Mouse (Mus musculus): ENCODE results near the gene Mmp24. TPM values are rescaled to one million over a fixed set of nuclear protein-coding genes. Genes with fewer than 3 reads are reported as not detected.
A peak's percentile ranks its signal among the peaks of the same experiment; 100 is the strongest.
"Not testable (repeated sequence)": the region's sequence is repeated elsewhere in the genome, so short reads cannot be mapped to it uniquely, and the experiment has no call there.

The Mmp24 gene
- polyA plus RNA-seq (2016; fragmentation: Nextera tagmentation; extraction: Ambion mirVana): 0.06 TPM in 1 of 2 replicates, not detected in the other

GRCm38 (mm10) chr2:155774927-155775684, at the start of gene Mmp24:
TSS of gene Mmp24 (plus strand) at chr2:155775342.
- no peak for DNase-seq (ENCODE audit: low spot score)
- 26% methylated on average over 100 of the region's 100 CpGs for WGBS
- Histone ChIP-seq H3K27me3 (ENCODE audit: insufficient read depth, poor library complexity, severe bottlenecking) (peaks cover 63% of the 10 kb centered on the region), H3K27ac (no peak within 1 kb of the TSS), H3K36me3 (no peaks in the 10 kb centered on the region), H3K9me3 (no peaks in the 10 kb centered on the region), H3K4me3 (peak within 1 kb of the TSS; percentile 72), H3K4me1 (peaks cover 9% of the 10 kb centered on the region; the same call in 1 of the 2 replicates)

- Histone ChIP-seq H3K36me3 (peaks cover 7% of the 10 kb centered on the region), H3K4me3 (no peak overlapping the region), H3K27me3 (ENCODE audit: insufficient read depth, poor library complexity, severe bottlenecking) (no peaks in the 10 kb centered on the region), H3K27ac (no peak overlapping the region), H3K9me3 (no peaks in the 10 kb centered on the region), H3K4me1 (peaks cover 9% of the 10 kb centered on the region)
- 87% methylated on average over 7 of the region's 7 CpGs for WGBS
- no peak for DNase-seq (ENCODE audit: low spot score)
Measured at GRCm38 (mm10) chr2:155726302-155726701, 48.8 kb upstream of the Mmp24 start.

GRCm38 (mm10) chr2:155727764-155728395, 47.3 kb upstream of the Mmp24 start:
- no peaks in the 10 kb centered on the region for H3K36me3 ChIP-seq
- DNase-seq (ENCODE audit: low spot score): no peak
- no peak overlapping the region for H3K27ac ChIP-seq
- H3K27me3 ChIP-seq (ENCODE audit: insufficient read depth, poor library complexity, severe bottlenecking): no peaks in the 10 kb centered on the region
- peaks cover 9% of the 10 kb centered on the region for H3K4me1 ChIP-seq
- no peaks in the 10 kb centered on the region for H3K9me3 ChIP-seq
- peak overlapping the region; percentile 90; the same call in 1 of the 2 replicates for H3K4me3 ChIP-seq
- WGBS: 80% methylated on average over 7 of the region's 7 CpGs

GRCm38 (mm10) chr2:155728742-155729141, 46.4 kb upstream of the Mmp24 start:
- no peaks in the 10 kb centered on the region for H3K36me3 ChIP-seq
- H3K9me3 ChIP-seq: no peaks in the 10 kb centered on the region
- H3K27me3 ChIP-seq (ENCODE audit: insufficient read depth, poor library complexity, severe bottlenecking): no peaks in the 10 kb centered on the region
- 6% methylated on average over 15 of the region's 15 CpGs for WGBS
- peaks cover 9% of the 10 kb centered on the region for H3K4me1 ChIP-seq
- DNase-seq (ENCODE audit: low spot score): no peak
- H3K4me3 ChIP-seq: peak overlapping the region; percentile 90
- H3K27ac ChIP-seq: peak overlapping the region; percentile 83

- no peaks in the 10 kb centered on the region for H3K36me3 ChIP-seq
- no peaks in the 10 kb centered on the region for H3K9me3 ChIP-seq
- peaks cover 9% of the 10 kb centered on the region for H3K4me1 ChIP-seq
- peak; percentile 97 for DNase-seq (ENCODE audit: low spot score)
- H3K4me3 ChIP-seq: peak within 1 kb of the TSS; percentile 90
- no peaks in the 10 kb centered on the region for H3K27me3 ChIP-seq (ENCODE audit: insufficient read depth, poor library complexity, severe bottlenecking)
- peak within 1 kb of the TSS; percentile 83 for H3K27ac ChIP-seq
- WGBS: under 1% methylated on average over 33 of the region's 33 CpGs
Measured at GRCm38 (mm10) chr2:155729158-155729645, 45.9 kb upstream of the Mmp24 start, which contains the start of gene Edem2. TSS of gene Edem2 (minus strand) at chr2:155729475.

GRCm38 (mm10) chr2:155735080-155735479, 40.1 kb upstream of the Mmp24 start:
- Histone ChIP-seq H3K9me3 (no peaks in the 10 kb centered on the region), H3K36me3 (no peaks in the 10 kb centered on the region), H3K27me3 (ENCODE audit: insufficient read depth, poor library complexity, severe bottlenecking) (no peaks in the 10 kb centered on the region), H3K4me3 (no peak overlapping the region), H3K27ac (no peak overlapping the region), H3K4me1 (no peaks in the 10 kb centered on the region; the same call in 1 of the 2 replicates)
- WGBS: 79% methylated on average over 5 of the region's 5 CpGs
- no peak for DNase-seq (ENCODE audit: low spot score)

GRCm38 (mm10) chr2:155735766-155736165, 39.4 kb upstream of the Mmp24 start, which contains the start of gene Gm17581:
TSS of gene Gm17581 (minus strand) at chr2:155735866.
- not testable (repeated sequence) for H3K4me1 ChIP-seq; H3K27me3 ChIP-seq (ENCODE audit: insufficient read depth, poor library complexity, severe bottlenecking); H3K27ac ChIP-seq; H3K9me3 ChIP-seq; DNase-seq (ENCODE audit: low spot score); H3K4me3 ChIP-seq; H3K36me3 ChIP-seq
- WGBS: 82% methylated on average over 5 of the region's 5 CpGs

GRCm38 (mm10) chr2:155736936-155737335, 38.2 kb upstream of the Mmp24 start:
- H3K27me3 ChIP-seq (ENCODE audit: insufficient read depth, poor library complexity, severe bottlenecking): no peaks in the 10 kb centered on the region
- no peak overlapping the region for H3K27ac ChIP-seq
- H3K9me3 ChIP-seq: no peaks in the 10 kb centered on the region
- H3K4me3 ChIP-seq: no peak overlapping the region
- DNase-seq (ENCODE audit: low spot score): no peak
- no peaks in the 10 kb centered on the region; the same call in 1 of the 2 replicates for H3K4me1 ChIP-seq
- WGBS: 70% methylated on average over 6 of the region's 6 CpGs
- H3K36me3 ChIP-seq: no peaks in the 10 kb centered on the region

GRCm38 (mm10) chr2:155737803-155738202, 37.3 kb upstream of the Mmp24 start:
- no peaks in the 10 kb centered on the region for H3K27me3 ChIP-seq (ENCODE audit: insufficient read depth, poor library complexity, severe bottlenecking)
- peaks cover 8% of the 10 kb centered on the region for H3K4me1 ChIP-seq
- H3K27ac ChIP-seq: no peak overlapping the region
- DNase-seq (ENCODE audit: low spot score): no peak
- no peaks in the 10 kb centered on the region for H3K36me3 ChIP-seq
- 68% methylated on average over 9 of the region's 9 CpGs for WGBS
- no peaks in the 10 kb centered on the region for H3K9me3 ChIP-seq
- no peak overlapping the region for H3K4me3 ChIP-seq

GRCm38 (mm10) chr2:155742211-155742610, 32.9 kb upstream of the Mmp24 start:
- H3K4me3 ChIP-seq: no peak overlapping the region
- H3K4me1 ChIP-seq: peaks cover 9% of the 10 kb centered on the region
- no peaks in the 10 kb centered on the region for H3K36me3 ChIP-seq
- H3K27me3 ChIP-seq (ENCODE audit: insufficient read depth, poor library complexity, severe bottlenecking): no peaks in the 10 kb centered on the region
- WGBS: 38% methylated on average over 11 of the region's 11 CpGs
- no peaks in the 10 kb centered on the region for H3K9me3 ChIP-seq
- peak overlapping the region; percentile 75 for H3K27ac ChIP-seq
- DNase-seq (ENCODE audit: low spot score): no peak

GRCm38 (mm10) chr2:155742931-155743337, 32.2 kb upstream of the Mmp24 start:
- no peaks in the 10 kb centered on the region for H3K27me3 ChIP-seq (ENCODE audit: insufficient read depth, poor library complexity, severe bottlenecking)
- peak overlapping the region; percentile 75 for H3K27ac ChIP-seq
- H3K36me3 ChIP-seq: no peaks in the 10 kb centered on the region
- DNase-seq (ENCODE audit: low spot score): no peak
- H3K4me1 ChIP-seq: peaks cover 9% of the 10 kb centered on the region
- WGBS: 62% methylated on average over 12 of the region's 12 CpGs
- H3K4me3 ChIP-seq: no peak overlapping the region
- H3K9me3 ChIP-seq: no peaks in the 10 kb centered on the region

- H3K9me3 ChIP-seq: no peaks in the 10 kb centered on the region
- no peaks in the 10 kb centered on the region for H3K27me3 ChIP-seq (ENCODE audit: insufficient read depth, poor library complexity, severe bottlenecking)
- DNase-seq (ENCODE audit: low spot score): no peak
- no peak overlapping the region for H3K4me3 ChIP-seq
- peaks cover 9% of the 10 kb centered on the region for H3K4me1 ChIP-seq
- peak overlapping the region; percentile 1; the same call in 1 of the 2 replicates for H3K27ac ChIP-seq
- H3K36me3 ChIP-seq: no peaks in the 10 kb centered on the region
- WGBS: 76% methylated on average over 9 of the region's 9 CpGs
Measured at GRCm38 (mm10) chr2:155743351-155743750, 31.8 kb upstream of the Mmp24 start.

- H3K9me3 ChIP-seq: no peaks in the 10 kb centered on the region
- 63% methylated on average over 3 of the region's 3 CpGs for WGBS
- H3K4me1 ChIP-seq: peaks cover 9% of the 10 kb centered on the region
- no peaks in the 10 kb centered on the region for H3K36me3 ChIP-seq
- H3K27ac ChIP-seq: no peak overlapping the region
- no peaks in the 10 kb centered on the region for H3K27me3 ChIP-seq (ENCODE audit: insufficient read depth, poor library complexity, severe bottlenecking)
- no peak overlapping the region for H3K4me3 ChIP-seq
- DNase-seq (ENCODE audit: low spot score): no peak
Measured at GRCm38 (mm10) chr2:155745487-155745886, 29.7 kb upstream of the Mmp24 start.

All from heart, embryonic 10.5 days (tissue).